Mouse (Mus musculus) midbrain, embryonic 13.5 days (tissue): ENCODE results near the gene Evx1. TPM values are rescaled to one million over a fixed set of nuclear protein-coding genes. Genes with fewer than 3 reads are reported as not detected.
A peak's percentile ranks its signal among the peaks of the same experiment; 100 is the strongest.

ENCODE experiments used
- ATAC-seq: fragments of 200-750 bp; cut with Nextera tagmentation; 2 replicates; pipeline ENCODE4 v1.8.0; 2017; ENCODE audit warnings: mild to moderate bottlenecking, moderate TSS enrichment, moderate library complexity
- H3K27ac ChIP-seq: fragments of 300-500 bp; sonication (generic); 2 replicates; pipeline ENCODE4 v1.5.1; 2015; ENCODE audit warnings: inconsistent platforms, mild to moderate bottlenecking, moderate library complexity
- H3K27me3 ChIP-seq: fragments of 300-500 bp; sonication (generic); 2 replicates; pipeline ENCODE4 v1.6.1; 2015; ENCODE audit warnings: mild to moderate bottlenecking, inconsistent platforms
- H3K36me3 ChIP-seq: fragments of 300-500 bp; sonication (generic); 2 replicates; pipeline ENCODE4 v1.6.1; 2015; ENCODE audit warnings: mild to moderate bottlenecking, inconsistent platforms
- H3K4me1 ChIP-seq: fragments of 300-500 bp; sonication (generic); replicated peaks from 2 replicates; pipeline ENCODE4 v1.6.1; 2015; ENCODE audit warnings: inconsistent platforms
- H3K4me2 ChIP-seq: fragments of 300-500 bp; sonication (generic); replicated peaks from 2 replicates; pipeline ENCODE4 v1.6.1; 2015; ENCODE audit warnings: moderate library complexity, mild to moderate bottlenecking, inconsistent platforms
- H3K4me3 ChIP-seq: fragments of 300-500 bp; sonication (generic); replicated peaks from 2 replicates; pipeline ENCODE4 v1.5.1; 2015; ENCODE audit warnings: mild to moderate bottlenecking, inconsistent platforms
- H3K9ac ChIP-seq: fragments of 300-500 bp; sonication (generic); replicated peaks from 2 replicates; pipeline ENCODE4 v1.6.1; 2015; ENCODE audit warnings: mild to moderate bottlenecking, inconsistent platforms
- H3K9me3 ChIP-seq: fragments of 300-500 bp; sonication (generic); 2 replicates; pipeline ENCODE4 v1.6.1; 2016; ENCODE audit warnings: mild to moderate bottlenecking, inconsistent platforms
- WGBS: fragments of 180-500 bp; shearing (Covaris S2); methylation state at CpG from one replicate; pipeline ENCODE4 v1.1.7; 2015; 5-methylcytosine and 5-hydroxymethylcytosine counted together
- polyA plus RNA-seq: library from polyadenylated mRNA; unstranded; fragments of >200 nt; fragmentation: Nextera tagmentation; extraction: Ambion mirVana; gene quantifications from 2 replicates; pipeline ENCODE4 v1.2.1, GENCODE M21; 2015

Gene Evx1
- polyA plus RNA-seq, 1 experiment from 2014 or later: 0.93 TPM

GRCm38 (mm10) chr6:52294616-52295015 is 18.7 kb upstream of the Evx1 start:
- no peak overlapping the region for H3K4me2 ChIP-seq
- no peaks in the 10 kb centered on the region for H3K9me3 ChIP-seq
- H3K27ac ChIP-seq: no peak overlapping the region
- no peak overlapping the region for H3K9ac ChIP-seq
- no peaks in the 10 kb centered on the region for H3K36me3 ChIP-seq
- H3K4me3 ChIP-seq: no peak overlapping the region
- peaks cover 89% of the 10 kb centered on the region for H3K27me3 ChIP-seq
- peaks cover 7% of the 10 kb centered on the region; the same call in 1 of the 2 replicates for H3K4me1 ChIP-seq
- no peak for ATAC-seq
- 69% methylated on average over 6 of the region's 6 CpGs for WGBS

DNA sequence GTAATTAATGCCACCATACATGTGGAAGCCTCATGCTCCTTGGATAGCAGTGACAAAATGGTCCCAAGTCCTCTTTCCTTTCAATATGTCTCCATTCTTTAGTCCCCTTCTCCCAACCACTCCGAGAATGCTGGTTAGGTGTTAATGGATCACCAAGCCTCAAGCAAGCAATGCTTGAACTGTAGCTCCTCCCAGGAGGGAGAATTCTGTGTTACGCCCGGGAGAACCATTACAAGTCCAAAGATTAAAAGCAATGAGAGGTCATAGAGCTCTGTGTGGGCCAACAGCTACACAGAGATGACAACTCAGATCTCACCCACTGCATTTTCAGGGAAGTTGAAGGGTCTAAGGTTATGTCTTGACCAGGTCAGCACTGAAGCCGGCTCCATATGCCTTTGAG is 14.8 kb upstream of the Evx1 start:
- 91% methylated on average over 4 of the region's 4 CpGs for WGBS
- Histone ChIP-seq H3K4me1 (no peaks in the 10 kb centered on the region), H3K27me3 (peaks cover 86% of the 10 kb centered on the region), H3K9me3 (no peaks in the 10 kb centered on the region), H3K4me2 (no peak overlapping the region), H3K4me3 (no peak overlapping the region), H3K36me3 (no peaks in the 10 kb centered on the region), H3K9ac (no peak overlapping the region), H3K27ac (no peak overlapping the region)
- no peak for ATAC-seq

GRCm38 (mm10) chr6:52300806-52301205 is 12.5 kb upstream of the Evx1 start:
- WGBS: 80% methylated on average over 4 of the region's 4 CpGs
- Histone ChIP-seq H3K9me3 (no peaks in the 10 kb centered on the region), H3K4me1 (peaks cover 3% of the 10 kb centered on the region), H3K4me3 (no peak overlapping the region), H3K27me3 (peaks cover 86% of the 10 kb centered on the region), H3K36me3 (no peaks in the 10 kb centered on the region), H3K27ac (no peak overlapping the region), H3K4me2 (no peak overlapping the region), H3K9ac (no peak overlapping the region)
- no peak for ATAC-seq

DNA sequence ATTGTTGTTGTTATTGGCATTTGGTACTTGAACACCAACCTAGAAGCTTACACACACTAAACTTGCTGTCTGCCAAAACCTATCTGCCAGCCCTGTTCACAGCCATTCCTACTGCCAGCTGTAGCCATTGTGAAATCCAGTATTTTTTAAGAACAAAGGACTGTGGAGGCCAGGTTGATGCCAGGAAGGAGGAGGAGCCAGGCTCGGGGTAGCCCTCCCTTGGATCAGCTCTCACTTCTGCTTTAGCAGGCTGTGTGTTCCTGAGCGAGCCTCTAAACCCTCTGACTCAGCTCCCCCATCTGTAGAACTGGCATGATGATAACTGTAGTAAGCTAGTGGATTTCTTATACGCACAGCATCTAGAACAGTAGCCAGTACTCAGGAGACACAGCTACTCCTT is 9.9 kb upstream of the Evx1 start:
- Histone ChIP-seq H3K27ac (no peak overlapping the region), H3K27me3 (peaks cover 89% of the 10 kb centered on the region), H3K36me3 (no peaks in the 10 kb centered on the region), H3K4me2 (no peak overlapping the region), H3K9me3 (no peaks in the 10 kb centered on the region), H3K4me3 (no peak overlapping the region), H3K9ac (no peak overlapping the region), H3K4me1 (peaks cover 9% of the 10 kb centered on the region)
- no peak for ATAC-seq
- 53% methylated on average over 3 of the region's 3 CpGs for WGBS

DNA sequence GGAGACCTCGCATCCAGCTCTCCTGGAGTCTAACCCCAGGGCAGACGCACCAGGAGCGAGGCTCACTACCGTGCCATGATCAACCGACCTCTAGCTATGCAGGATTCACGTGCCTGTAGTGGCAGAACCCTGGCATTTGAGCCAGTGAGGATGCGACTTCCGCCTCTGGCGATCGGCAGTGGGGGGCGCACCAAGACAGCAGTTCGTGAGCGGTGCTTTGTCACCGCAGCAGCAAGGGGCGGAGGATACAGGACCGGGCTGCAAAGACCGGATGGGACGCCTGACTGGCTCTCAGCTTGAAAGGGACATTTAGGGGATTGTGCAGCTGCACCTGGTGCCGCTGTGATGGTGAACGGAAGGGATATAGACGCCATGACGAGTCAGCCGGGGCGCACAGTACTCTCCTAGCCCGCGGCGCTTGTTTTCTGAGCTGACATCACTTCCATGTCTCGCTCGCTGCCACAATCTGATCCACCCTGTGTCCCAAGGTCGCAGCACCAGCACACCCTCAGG is 7.4 kb upstream of the Evx1 start:
- Histone ChIP-seq H3K4me3 (peak overlapping the region; percentile 45), H3K9me3 (no peaks in the 10 kb centered on the region), H3K27me3 (peaks cover 93% of the 10 kb centered on the region), H3K27ac (no peak overlapping the region), H3K4me2 (peak overlapping the region; percentile 63), H3K36me3 (no peaks in the 10 kb centered on the region), H3K9ac (peak overlapping the region; percentile 64), H3K4me1 (peaks cover 9% of the 10 kb centered on the region)
- under 1% methylated on average over 30 of the region's 30 CpGs for WGBS
- peak; percentile 87 for ATAC-seq

GRCm38 (mm10) chr6:52309766-52310165 is 3.5 kb upstream of the Evx1 start:
- H3K4me3 ChIP-seq: no peak overlapping the region
- no peaks in the 10 kb centered on the region for H3K36me3 ChIP-seq
- 5% methylated on average over 10 of the region's 10 CpGs for WGBS
- ATAC-seq: no peak
- H3K27ac ChIP-seq: no peak overlapping the region
- H3K27me3 ChIP-seq: peaks cover 98% of the 10 kb centered on the region
- H3K9ac ChIP-seq: no peak overlapping the region
- H3K9me3 ChIP-seq: no peaks in the 10 kb centered on the region
- H3K4me1 ChIP-seq: peaks cover 15% of the 10 kb centered on the region
- no peak overlapping the region for H3K4me2 ChIP-seq

- Histone ChIP-seq H3K36me3 (no peaks in the 10 kb centered on the region), H3K4me1 (peaks cover 15% of the 10 kb centered on the region), H3K27ac (no peak overlapping the region), H3K27me3 (peaks cover 99% of the 10 kb centered on the region), H3K4me3 (no peak overlapping the region), H3K9me3 (no peaks in the 10 kb centered on the region), H3K9ac (no peak overlapping the region), H3K4me2 (0 out of 2 replicates have a peak overlapping the region, but pooled peaks have one; percentile 7)
- WGBS: under 1% methylated on average over 24 of the region's 24 CpGs
- ATAC-seq: no peak
These were observed 2.9 kb upstream of the Evx1 start for GRCm38 (mm10) chr6:52310366-52310765.

- Histone ChIP-seq H3K36me3 (no peaks in the 10 kb centered on the region), H3K4me3 (no peak overlapping the region), H3K4me2 (no peak overlapping the region), H3K27ac (no peak overlapping the region), H3K9me3 (no peaks in the 10 kb centered on the region), H3K9ac (no peak overlapping the region), H3K27me3 (peaks cover 99% of the 10 kb centered on the region), H3K4me1 (peaks cover 13% of the 10 kb centered on the region)
- no peak for ATAC-seq
- 2% methylated on average over 6 of the region's 6 CpGs for WGBS
These were observed 1.4 kb upstream of the Evx1 start for GRCm38 (mm10) chr6:52311661-52312557.

DNA sequence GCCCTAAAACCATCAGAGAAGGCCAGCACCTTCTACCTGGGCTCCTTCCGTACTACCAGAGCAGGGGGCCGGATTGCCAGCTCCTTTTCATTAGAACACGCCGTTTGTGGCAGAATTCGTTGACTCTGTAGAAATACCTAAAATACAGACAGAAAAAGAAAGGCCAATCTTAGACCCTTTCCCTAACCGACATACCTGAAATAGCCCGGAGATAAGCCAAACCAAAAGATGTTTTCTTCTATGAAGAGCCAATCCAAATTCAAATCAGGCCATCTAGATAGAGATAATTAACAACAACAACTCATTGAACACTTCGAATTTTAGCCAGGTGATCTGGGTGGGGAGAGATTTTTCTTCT is 761 bp upstream of the Evx1 start:
- Histone ChIP-seq H3K9me3 (no peaks in the 10 kb centered on the region), H3K27ac (no peak overlapping the region), H3K4me2 (no peak overlapping the region), H3K4me3 (no peak overlapping the region), H3K9ac (no peak overlapping the region), H3K27me3 (peaks cover 99% of the 10 kb centered on the region), H3K4me1 (peaks cover 16% of the 10 kb centered on the region), H3K36me3 (no peaks in the 10 kb centered on the region)
- no peak for ATAC-seq
- WGBS: 1% methylated on average over 8 of the region's 8 CpGs

- H3K9me3 ChIP-seq: no peaks in the 10 kb centered on the region
- no peak overlapping the region for H3K9ac ChIP-seq
- no peaks in the 10 kb centered on the region for H3K36me3 ChIP-seq
- peaks cover 16% of the 10 kb centered on the region for H3K4me1 ChIP-seq
- H3K27ac ChIP-seq: no peak overlapping the region
- no peak overlapping the region for H3K4me2 ChIP-seq
- under 1% methylated on average over 27 of the region's 27 CpGs for WGBS
- peaks cover 99% of the 10 kb centered on the region for H3K27me3 ChIP-seq
- H3K4me3 ChIP-seq: peak overlapping the region; percentile 24
- ATAC-seq: no peak
These were observed 1.2 kb downstream of the Evx1 start for GRCm38 (mm10) chr6:52314304-52315100.

- H3K27ac ChIP-seq: no peak overlapping the region
- H3K4me3 ChIP-seq: peak overlapping the region; percentile 31
- no peaks in the 10 kb centered on the region for H3K36me3 ChIP-seq
- H3K9me3 ChIP-seq: no peaks in the 10 kb centered on the region
- peak overlapping the region; percentile 47; the same call in 1 of the 2 replicates for H3K4me2 ChIP-seq
- no peak overlapping the region for H3K9ac ChIP-seq
- peaks cover 99% of the 10 kb centered on the region for H3K27me3 ChIP-seq
- peaks cover 16% of the 10 kb centered on the region for H3K4me1 ChIP-seq
- no peak for ATAC-seq
- WGBS: 2% methylated on average over 27 of the region's 27 CpGs
These were observed 2.4 kb downstream of the Evx1 start for GRCm38 (mm10) chr6:52315441-52316412.
